Mouse (Mus musculus) embryo, embryonic 10 days (tissue): ENCODE measurements around the gene Acox1.

Experiments used
- DNase-seq: peaks from one replicate; pipeline ENCODE4 v3.0.0-alpha.2; 2015; ENCODE audit warnings: low spot score

Acox1 gene

DNA sequence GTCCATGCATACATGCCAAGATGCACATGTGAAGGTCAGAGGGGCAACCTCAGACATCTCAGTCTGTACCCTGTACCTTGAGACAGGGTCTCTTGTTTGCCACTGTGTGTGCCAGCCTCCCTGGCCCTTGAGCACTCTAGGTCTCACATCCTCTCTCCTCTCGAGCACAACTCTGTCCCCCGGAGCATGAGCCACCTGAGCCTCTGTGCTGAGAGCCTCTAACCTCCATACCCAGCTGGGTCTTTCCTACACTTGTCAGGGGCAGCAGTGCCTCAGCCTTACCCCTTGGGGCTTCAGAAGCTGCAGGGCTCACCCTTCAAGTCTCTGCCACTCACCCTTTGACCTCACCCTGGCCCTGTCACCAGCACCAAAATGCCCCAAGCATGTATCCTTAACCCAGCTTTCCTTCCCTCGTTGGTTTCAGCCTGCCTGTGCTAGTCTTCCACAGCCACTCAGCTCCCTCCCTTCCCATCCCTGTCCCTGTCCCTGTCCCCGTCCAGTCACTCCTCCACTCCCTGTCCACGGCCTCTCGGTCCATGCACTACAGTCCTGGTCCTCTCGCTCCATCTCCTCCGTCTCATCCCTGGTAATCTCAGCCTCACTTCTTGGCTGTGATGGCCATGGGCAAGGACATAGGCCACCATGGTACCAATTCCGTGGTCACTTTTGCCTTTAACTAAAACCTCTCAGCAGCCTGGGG, 69.6 kb downstream of the Acox1 start:
- DNase-seq = no peak

GRCm38 (mm10) chr11:116127986-116128385, 70.9 kb downstream of the Acox1 start:
- DNase-seq = no peak

DNA sequence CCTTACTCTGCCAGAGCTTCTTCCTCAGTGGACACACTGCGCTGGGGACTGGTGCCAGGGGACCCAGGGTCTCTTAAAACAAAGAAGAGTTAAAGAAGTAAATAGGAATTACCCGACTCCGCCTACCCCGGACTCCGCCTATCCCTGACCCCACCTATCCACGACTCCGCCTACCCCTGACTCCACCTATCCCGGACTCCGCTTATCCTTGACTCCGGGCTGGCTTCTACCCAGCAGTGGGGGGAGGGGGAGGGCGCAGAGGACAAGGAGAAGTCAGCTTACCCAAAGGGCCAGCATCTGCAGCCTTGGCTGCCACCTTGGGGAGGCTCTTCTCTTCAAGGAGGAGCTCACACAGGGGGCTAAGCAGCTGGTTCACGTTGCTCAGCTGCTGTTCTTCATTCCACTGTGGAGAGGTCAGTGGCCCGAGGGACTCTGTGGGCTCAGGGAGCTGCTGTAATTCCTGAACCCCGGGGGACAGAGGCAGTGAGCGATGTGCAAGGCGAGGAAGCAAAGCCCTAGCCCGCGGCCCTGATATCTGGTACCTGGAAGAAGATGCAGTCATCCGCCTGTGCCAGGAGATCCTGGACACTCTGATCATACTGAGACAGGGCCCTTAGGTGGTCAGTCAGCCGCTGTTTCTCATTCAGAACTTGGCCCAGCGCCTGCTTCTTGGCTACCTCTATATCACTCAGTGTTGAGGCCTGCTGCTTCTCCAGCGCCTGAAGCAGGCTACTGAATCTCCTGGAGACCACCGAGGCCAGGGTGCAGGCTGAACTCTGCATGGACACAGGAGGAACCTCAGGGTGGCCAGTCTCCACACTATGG, 71.5 kb downstream of the Acox1 start, which contains the start of gene Trim47:
Gene Trim47 (minus strand): TSS at position 55 of the 825 bp plus-strand sequence.
- DNase-seq = peak; percentile 80

GRCm38 (mm10) chr11:116126261-116126660, 72.6 kb downstream of the Acox1 start:
- no peak for DNase-seq
